Mouse (Mus musculus) fat pad, adult 2 months (tissue): ENCODE measurements at regions not wholly inside any gene's neighbourhood (a gene's known extent, or its start where the extent isn't known, plus 50 kb on each side); places are given as distances from the start of the nearest gene placed in this dataset.

Experiments used
- DNase-seq: peaks from one replicate; pipeline ENCODE4 v3.0.0-alpha.2; 2011; ENCODE audit warnings: low read depth, low spot score; ENCODE audit errors: extremely low read depth

- DNase-seq = no peak
Measured at GRCm38 (mm10) chr16:51675101-51675500, 355.9 kb upstream of the Cblb start.

- DNase-seq = no peak
Measured at GRCm38 (mm10) chr16:51675988-51676387, 355.0 kb upstream of the Cblb start.

GRCm38 (mm10) chr16:51690861-51691260 lies 340.2 kb upstream of the Cblb start:
- no peak for DNase-seq

- DNase-seq = no peak
Measured at GRCm38 (mm10) chr16:51705026-51705425, 326.0 kb upstream of the Cblb start.

GRCm38 (mm10) chr16:51718695-51719094 lies 312.3 kb upstream of the Cblb start:
- DNase-seq = no peak

- DNase-seq = no peak
Measured at GRCm38 (mm10) chr16:51719637-51720036, 311.4 kb upstream of the Cblb start.

- DNase-seq = no peak
Measured at GRCm38 (mm10) chr16:51722682-51723081, 308.3 kb upstream of the Cblb start.

- no peak for DNase-seq
Measured at GRCm38 (mm10) chr16:51741875-51742274, 289.1 kb upstream of the Cblb start.

- no peak for DNase-seq
Measured at GRCm38 (mm10) chr16:51751878-51752277, 279.1 kb upstream of the Cblb start.

GRCm38 (mm10) chr16:51758361-51759227 lies 272.4 kb upstream of the Cblb start:
- DNase-seq = no peak

- no peak for DNase-seq
Measured at GRCm38 (mm10) chr16:51759228-51759647, 271.8 kb upstream of the Cblb start.

GRCm38 (mm10) chr16:51767556-51767955 lies 263.5 kb upstream of the Cblb start:
- DNase-seq = no peak

GRCm38 (mm10) chr16:51778920-51779319 lies 252.1 kb upstream of the Cblb start:
- DNase-seq = no peak

GRCm38 (mm10) chr16:51795003-51795402 lies 236.0 kb upstream of the Cblb start:
- DNase-seq = no peak

GRCm38 (mm10) chr16:51807323-51807722 lies 223.7 kb upstream of the Cblb start:
- no peak for DNase-seq

GRCm38 (mm10) chr16:51809120-51809519 lies 221.9 kb upstream of the Cblb start:
- no peak for DNase-seq

- DNase-seq = no peak
Measured at GRCm38 (mm10) chr16:51811073-51811472, 220.0 kb upstream of the Cblb start.

GRCm38 (mm10) chr16:51842770-51843169 lies 188.3 kb upstream of the Cblb start:
- DNase-seq = no peak

- no peak for DNase-seq
Measured at GRCm38 (mm10) chr16:51845539-51845938, 185.5 kb upstream of the Cblb start.

- no peak for DNase-seq
Measured at GRCm38 (mm10) chr16:51880711-51881110, 150.3 kb upstream of the Cblb start.

GRCm38 (mm10) chr16:51881127-51881526 lies 149.9 kb upstream of the Cblb start:
- peak; percentile 26 for DNase-seq

- no peak for DNase-seq
Measured at GRCm38 (mm10) chr16:51883813-51884212, 147.2 kb upstream of the Cblb start.

- DNase-seq = no peak
Measured at GRCm38 (mm10) chr16:51887496-51887895, 143.5 kb upstream of the Cblb start.
